Mouse (Mus musculus) heart, postnatal 0 days (tissue): ENCODE measurements around the gene Prkcsh. TPM values are rescaled to one million over a fixed set of nuclear protein-coding genes. Genes with fewer than 3 reads are reported as not detected.

ENCODE experiments used
- ATAC-seq: fragments of 200-750 bp; cut with Nextera tagmentation; 2 replicates; pipeline ENCODE4 v1.8.0; 2017; ENCODE audit warnings: low read depth, moderate number of reproducible peaks, moderate library complexity; ENCODE audit not compliant: insufficient read depth
- DNase-seq: peaks from one replicate; pipeline ENCODE4 v3.0.0-alpha.2; 2016; ENCODE audit warnings: low spot score
- H3K27ac ChIP-seq: fragments of 300-500 bp; sonication (generic); 2 replicates; pipeline ENCODE4 v1.5.1; 2014; ENCODE audit warnings: low read depth, mild to moderate bottlenecking
- H3K27me3 ChIP-seq: fragments of 300-500 bp; sonication (generic); 2 replicates; pipeline ENCODE4 v1.6.1; 2014; ENCODE audit warnings: low read length, mixed read lengths; ENCODE audit not compliant: control insufficient read depth, insufficient read depth
- H3K36me3 ChIP-seq: fragments of 300-500 bp; sonication (generic); replicated peaks from 2 replicates; pipeline ENCODE4 v1.6.1; 2014; ENCODE audit warnings: low read length, mixed read lengths; ENCODE audit not compliant: control insufficient read depth, insufficient read depth
- H3K4me1 ChIP-seq: fragments of 300-500 bp; sonication (generic); 2 replicates; pipeline ENCODE4 v1.6.1; 2014; ENCODE audit warnings: antibody characterized with exemption; ENCODE audit not compliant: control insufficient read depth, insufficient read depth
- H3K4me2 ChIP-seq: fragments of 300-500 bp; sonication (generic); 2 replicates; pipeline ENCODE4 v1.6.1; 2014; ENCODE audit warnings: low read depth, mild to moderate bottlenecking, low read length, moderate library complexity
- H3K4me3 ChIP-seq: fragments of 300-500 bp; sonication (generic); 2 replicates; pipeline ENCODE4 v1.5.1; 2014; ENCODE audit warnings: low read depth, low read length
- H3K9ac ChIP-seq: fragments of 300-500 bp; sonication (generic); replicated peaks from 2 replicates; pipeline ENCODE4 v1.6.1; 2014; ENCODE audit warnings: low read depth, low read length, mixed read lengths
- H3K9me3 ChIP-seq: fragments of 300-500 bp; sonication (generic); replicated peaks from 2 replicates; pipeline ENCODE4 v1.6.1; 2016; ENCODE audit warnings: low read length; ENCODE audit not compliant: control insufficient read depth
- CTCF ChIP-seq: IDR thresholded peaks from 2 replicates; pipeline ENCODE4 v1.5.1; 2016; ENCODE audit warnings: antibody characterized with exemption, control low read depth, low read depth
- EP300 ChIP-seq: IDR thresholded peaks from 2 replicates; pipeline ENCODE4 v1.6.1; 2016; ENCODE audit warnings: antibody characterized with exemption, low read depth
- WGBS: fragments of 180-500 bp; shearing (Covaris S2); extraction: QIAGEN DNeasy Blood & Tissue Kit; methylation state at CpG from one replicate; pipeline ENCODE4 v1.1.7; 2014; 5-methylcytosine and 5-hydroxymethylcytosine counted together
- polyA plus RNA-seq: library from polyadenylated mRNA; unstranded; fragments of >200 nt; fragmentation: Nextera tagmentation; extraction: Ambion mirVana; gene quantifications from 2 replicates; pipeline ENCODE4 v1.2.1, GENCODE M21; 2015
- total RNA-seq: library from RNA; depleted of rRNA; stranded (reverse); fragments of >200 nt; gene quantifications from 2 replicates; pipeline ENCODE4 v1.2.3, GENCODE M21; 2014; ENCODE audit warnings: low replicate concordance

Gene Prkcsh
- total and polyA plus RNA-seq, 2 experiments from 2014 or later: 34.6 to 49.0 TPM

- peaks cover 63% of the 10 kb centered on the region for H3K27me3 ChIP-seq
- peak overlapping the region; percentile 37 for H3K4me3 ChIP-seq
- ATAC-seq: peak; percentile 68; the same call in 1 of the 2 replicates
- H3K9me3 ChIP-seq: no peaks in the 10 kb centered on the region
- no peak for DNase-seq
- H3K36me3 ChIP-seq: no peaks in the 10 kb centered on the region
- no peak overlapping the region for H3K27ac ChIP-seq
- under 1% methylated on average over 37 of the region's 43 CpGs for WGBS
- H3K4me1 ChIP-seq: peaks cover 11% of the 10 kb centered on the region; the same call in 1 of the 2 replicates
- peak overlapping the region; percentile 60 for H3K4me2 ChIP-seq
- no peak overlapping the region for H3K9ac ChIP-seq
- TF ChIP-seq CTCF: no peak
- TF ChIP-seq EP300: no peak
These were observed 47.8 kb downstream of the Prkcsh start for GRCm38 (mm10) chr9:22050351-22050889.

- H3K4me2 ChIP-seq: peak overlapping the region; percentile 60
- DNase-seq (no peak), ATAC-seq (no peak)
- 3% methylated on average over 60 of the region's 67 CpGs for WGBS
- peak overlapping the region; percentile 37 for H3K4me3 ChIP-seq
- TF ChIP-seq CTCF (no peak), EP300 (no peak)
- H3K9ac ChIP-seq: no peak overlapping the region
- H3K27ac ChIP-seq: no peak overlapping the region
- peaks cover 67% of the 10 kb centered on the region for H3K27me3 ChIP-seq
- no peaks in the 10 kb centered on the region for H3K36me3 ChIP-seq
- no peaks in the 10 kb centered on the region for H3K9me3 ChIP-seq
- peaks cover 11% of the 10 kb centered on the region; the same call in 1 of the 2 replicates for H3K4me1 ChIP-seq
These were observed 48.8 kb downstream of the Prkcsh start for GRCm38 (mm10) chr9:22051161-22051957.

GRCm38 (mm10) chr9:22051958-22052254 lies 49.3 kb downstream of the Prkcsh start, which contains the start of gene Elavl3:
Gene Elavl3, minus strand, starts transcription at chr9:22052023.
- no peak within 1 kb of the TSS for H3K27ac ChIP-seq
- DNase-seq (no peak), ATAC-seq (no peak)
- peaks cover 11% of the 10 kb centered on the region; the same call in 1 of the 2 replicates for H3K4me1 ChIP-seq
- peaks cover 2% of the 10 kb centered on the region for H3K36me3 ChIP-seq
- H3K9ac ChIP-seq: no peak within 1 kb of the TSS
- H3K27me3 ChIP-seq: peaks cover 67% of the 10 kb centered on the region
- H3K4me2 ChIP-seq: peak within 1 kb of the TSS; percentile 60
- TF ChIP-seq CTCF (no peak), EP300 (no peak)
- H3K4me3 ChIP-seq: peak within 1 kb of the TSS; percentile 37
- WGBS: 2% methylated on average over 25 of the region's 28 CpGs
- H3K9me3 ChIP-seq: no peaks in the 10 kb centered on the region

DNA sequence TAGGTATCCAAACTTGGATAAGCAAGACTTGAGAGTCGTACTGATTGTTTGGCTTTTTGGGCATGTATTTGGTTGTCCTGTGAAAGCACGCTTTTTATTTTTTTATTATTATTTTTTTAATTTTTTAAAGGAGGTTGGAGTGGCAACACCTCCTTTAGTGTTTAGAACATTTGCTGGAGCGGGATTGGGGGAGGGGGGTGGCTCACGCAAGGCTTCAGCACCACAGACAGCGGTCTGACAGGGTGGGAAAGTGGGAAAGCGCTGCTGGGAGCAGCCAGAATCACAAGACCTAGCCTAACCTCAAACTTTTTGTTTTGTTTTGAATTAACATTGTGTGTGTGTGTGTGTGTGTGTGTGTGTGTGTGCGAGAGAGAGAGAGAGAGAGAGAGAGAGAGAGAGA lies 51.1 kb downstream of the Prkcsh start:
- peaks cover 16% of the 10 kb centered on the region for H3K36me3 ChIP-seq
- no peak for TF ChIP-seq CTCF
- no peak for TF ChIP-seq EP300
- no peak overlapping the region for H3K4me3 ChIP-seq
- WGBS: 25% methylated on average over 7 of the region's 7 CpGs
- H3K27ac ChIP-seq: no peak overlapping the region
- H3K4me1 ChIP-seq: peaks cover 11% of the 10 kb centered on the region; the same call in 1 of the 2 replicates
- H3K27me3 ChIP-seq: peaks cover 67% of the 10 kb centered on the region
- DNase-seq (no peak), ATAC-seq (no peak)
- no peak overlapping the region for H3K9ac ChIP-seq
- no peak overlapping the region for H3K4me2 ChIP-seq
- H3K9me3 ChIP-seq: no peaks in the 10 kb centered on the region

GRCm38 (mm10) chr9:22054411-22055076 lies 51.9 kb downstream of the Prkcsh start:
- Histone ChIP-seq H3K36me3 (peaks cover 22% of the 10 kb centered on the region), H3K9ac (no peak overlapping the region), H3K27ac (no peak overlapping the region), H3K4me3 (no peak overlapping the region), H3K4me1 (peaks cover 11% of the 10 kb centered on the region; the same call in 1 of the 2 replicates), H3K4me2 (0 out of 2 replicates have a peak overlapping the region, but pooled peaks have one; percentile 3), H3K27me3 (peaks cover 62% of the 10 kb centered on the region), H3K9me3 (no peaks in the 10 kb centered on the region)
- TF ChIP-seq EP300 (no peak), CTCF (peak; percentile 50)
- DNase-seq: peak; percentile 39
- 2% methylated on average over 32 of the region's 32 CpGs for WGBS
- peak; percentile 37 for ATAC-seq
